Mouse (Mus musculus) CH12F3 (cell line): ENCODE results near the gene Gm10118.

Source experiments
- in situ Hi-C: fragments of 300-500 bp; cut with MboI; formaldehyde crosslinking; loops from 2 replicates; pipeline ENCODE4 v1.14.3; 2020; ENCODE audit warnings: low sequenced_read_pairs

Gene Gm10118

DNA sequence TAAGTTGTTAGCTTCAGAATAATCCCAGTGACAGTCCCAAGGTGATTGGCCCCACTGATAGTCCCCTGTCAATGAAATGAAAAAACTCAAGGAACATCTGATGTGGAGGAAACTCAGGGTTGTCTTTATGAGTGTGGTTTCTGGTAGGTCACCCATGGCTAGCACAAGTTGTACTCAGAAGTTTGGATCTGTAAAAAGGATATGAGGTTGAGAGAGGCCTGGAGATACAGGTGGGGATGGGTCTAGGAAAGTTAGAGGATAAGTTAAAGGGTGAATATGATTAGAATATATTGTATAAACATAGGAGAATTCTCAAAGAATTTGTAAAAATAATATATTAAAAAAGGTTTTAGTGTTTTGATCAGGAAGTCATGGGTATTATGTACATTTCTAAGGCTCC, at the start of gene Gm10118:
Gene Gm10118, minus strand, starts transcription at position 101 of the 400 bp plus-strand sequence.
- in situ Hi-C loops, result no loop called here

DNA sequence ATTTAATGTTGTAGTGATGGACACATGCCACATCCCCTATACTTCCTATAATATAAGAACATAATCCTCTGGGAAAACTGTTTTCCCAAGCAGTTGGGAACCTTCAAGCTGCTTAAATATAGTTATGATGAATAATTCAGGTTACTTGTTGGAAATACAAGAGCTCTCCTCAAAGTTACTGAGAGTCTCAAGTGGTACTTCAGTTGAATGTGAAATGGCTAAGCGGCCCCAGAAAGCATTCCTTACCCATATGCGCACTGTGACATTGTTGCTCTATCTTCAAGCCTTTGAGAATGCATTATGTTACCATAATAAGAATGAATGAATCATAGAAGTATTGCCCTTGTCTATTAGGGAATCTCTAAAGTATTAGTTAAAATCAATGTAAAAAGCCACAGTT, 45.1 kb upstream of the Gm10118 start:
- in situ Hi-C loops, result no loop called here

DNA sequence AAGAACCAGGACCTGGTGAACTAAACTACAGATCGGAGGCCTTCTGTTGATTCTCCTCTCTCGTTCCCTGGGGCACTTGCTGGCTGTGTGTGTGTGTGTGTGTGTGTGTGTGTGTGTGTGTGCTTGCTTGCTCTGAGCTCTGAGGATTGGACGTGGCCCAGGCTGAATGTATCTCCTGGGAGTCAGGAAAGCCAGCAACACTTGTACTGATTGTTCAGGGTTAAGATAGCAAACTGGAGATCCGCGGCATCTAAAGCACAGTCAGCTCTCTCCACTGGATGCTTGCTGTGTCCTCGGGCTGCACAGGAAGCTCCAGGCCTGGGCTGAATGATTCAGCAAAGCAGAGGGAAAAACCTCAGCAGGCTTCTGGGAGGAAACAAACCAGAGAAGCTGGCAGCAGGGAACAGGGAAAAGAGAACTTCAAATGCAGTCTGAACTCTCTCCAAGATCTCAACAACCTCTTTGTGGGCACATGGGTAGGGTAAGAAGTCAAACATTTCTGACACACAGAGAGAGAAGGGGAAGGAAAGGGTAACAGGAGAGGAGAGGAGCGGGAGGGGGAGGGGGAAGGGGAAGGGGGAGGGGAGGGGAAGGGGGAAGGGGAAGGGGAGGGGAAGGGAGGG, 27.2 kb upstream of the Gm10118 start:
- in situ Hi-C loops, result no loop called here

DNA sequence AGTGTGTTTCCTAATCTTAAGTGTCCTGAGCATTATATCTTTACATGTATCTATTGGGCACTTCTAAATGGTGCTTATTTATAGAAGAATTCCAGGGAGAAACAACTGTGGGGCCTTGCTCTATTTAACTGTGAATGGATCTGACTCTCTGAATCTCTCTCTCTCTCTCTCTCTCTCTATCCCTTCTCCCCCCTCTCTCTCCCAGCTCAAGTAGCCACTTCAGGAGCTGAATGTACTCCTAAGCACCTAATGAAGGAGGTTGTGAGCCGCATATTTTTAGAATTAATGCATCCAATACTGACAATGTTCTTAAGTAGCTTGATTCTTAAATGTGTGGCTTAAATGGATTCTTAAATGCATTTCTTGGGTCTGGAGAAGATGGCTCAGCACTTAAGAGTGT, 24.2 kb upstream of the Gm10118 start:
- in situ Hi-C loops, result no loop called here

DNA sequence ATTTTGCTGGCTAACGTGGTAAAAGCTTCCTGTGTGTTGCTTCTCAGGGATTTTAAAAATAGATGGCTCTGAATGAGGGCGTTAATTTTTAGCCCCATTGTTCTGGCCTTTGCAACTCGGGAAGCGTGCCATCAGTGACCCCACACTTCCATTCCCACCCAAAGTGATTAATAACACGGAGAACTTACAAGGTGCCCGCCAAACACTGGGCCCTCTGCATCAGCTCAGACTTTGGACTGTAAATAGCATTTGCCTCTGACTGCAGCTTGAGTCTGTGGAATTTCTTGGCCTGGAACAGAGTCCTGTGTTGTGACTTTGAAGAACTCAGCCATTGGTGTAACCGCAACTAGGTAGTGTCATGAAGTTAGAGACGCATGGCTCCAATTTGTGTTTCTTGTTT, 23.6 kb upstream of the Gm10118 start:
- in situ Hi-C loops, result no loop called here

DNA sequence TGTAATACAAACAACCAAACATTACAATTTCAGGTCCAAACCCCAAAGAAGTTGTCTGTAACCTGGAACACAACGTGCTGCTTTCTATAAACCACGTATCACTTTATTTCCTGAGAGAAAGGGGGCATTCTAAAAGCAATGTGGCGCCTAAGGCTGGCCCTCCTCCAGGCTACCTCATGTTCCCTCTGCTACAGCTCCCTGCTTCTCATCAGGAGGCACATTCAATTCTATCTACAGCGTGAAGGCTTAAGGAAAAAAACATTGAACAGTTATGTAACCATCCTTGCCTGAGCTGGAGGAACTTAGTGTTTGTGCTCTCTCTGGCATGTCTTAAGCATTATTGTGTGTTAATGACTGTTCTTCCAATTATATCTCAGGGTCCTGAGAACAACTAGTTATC, 20.0 kb upstream of the Gm10118 start:
- in situ Hi-C loops, result no loop called here

DNA sequence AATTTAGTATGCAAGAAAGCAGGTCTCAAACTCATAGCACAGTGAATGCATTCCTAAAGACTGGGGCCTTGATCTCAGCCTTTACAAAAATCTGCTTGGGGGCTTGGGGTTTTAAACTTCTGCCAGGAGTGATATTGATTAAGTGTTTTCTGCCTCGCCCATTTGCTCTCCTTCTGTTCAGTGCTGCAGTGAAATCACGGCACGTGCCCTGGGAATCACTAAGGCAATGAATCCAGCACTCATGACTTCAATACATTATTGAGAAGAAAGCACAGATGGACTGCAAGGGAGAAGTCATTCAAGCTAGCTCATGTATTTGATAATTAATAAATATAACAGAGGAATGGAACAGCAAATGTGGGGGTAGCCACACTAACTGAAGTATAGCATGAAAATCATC, 18.3 kb upstream of the Gm10118 start:
- in situ Hi-C loops, result no loop called here

DNA sequence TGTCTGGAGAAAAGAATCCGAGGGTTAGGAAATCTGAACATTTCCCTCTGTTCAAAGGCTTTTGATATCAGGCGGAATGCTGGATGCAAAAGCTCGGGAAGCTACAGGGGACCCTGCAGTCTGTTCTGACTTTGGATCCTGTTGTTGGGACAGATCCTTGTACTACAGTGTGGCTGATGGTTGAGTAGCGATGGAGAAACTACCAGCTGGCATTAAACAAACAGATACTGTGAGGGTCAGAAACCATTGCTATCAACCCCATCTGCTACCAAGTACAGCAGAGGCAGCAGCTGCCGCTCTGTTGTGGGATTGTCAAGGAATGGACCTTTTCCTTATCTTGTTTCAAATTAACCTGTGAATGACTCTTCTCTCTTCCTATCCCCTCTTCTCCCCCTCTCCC, 6.7 kb upstream of the Gm10118 start:
- in situ Hi-C loops, result no loop called here

DNA sequence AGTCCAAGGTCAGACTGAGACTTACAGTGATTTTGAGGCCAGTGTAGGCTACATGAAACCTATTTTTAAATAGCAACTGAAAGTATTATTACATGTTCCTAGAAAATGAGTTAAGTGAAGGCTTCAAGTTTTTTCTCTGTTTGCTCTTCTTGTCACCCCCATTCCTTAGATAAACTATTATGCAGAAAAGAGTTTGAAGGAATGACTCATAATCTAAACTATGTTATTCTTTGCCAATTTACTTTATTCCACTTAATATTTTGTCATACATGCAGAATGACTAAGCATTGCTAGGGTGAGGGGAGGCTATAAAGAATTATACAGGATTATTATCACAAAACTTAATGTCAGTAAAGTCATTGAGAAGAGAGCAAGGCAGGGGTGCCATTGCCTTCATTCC, 18.4 kb downstream of the Gm10118 start:
- in situ Hi-C loops, result no loop called here

DNA sequence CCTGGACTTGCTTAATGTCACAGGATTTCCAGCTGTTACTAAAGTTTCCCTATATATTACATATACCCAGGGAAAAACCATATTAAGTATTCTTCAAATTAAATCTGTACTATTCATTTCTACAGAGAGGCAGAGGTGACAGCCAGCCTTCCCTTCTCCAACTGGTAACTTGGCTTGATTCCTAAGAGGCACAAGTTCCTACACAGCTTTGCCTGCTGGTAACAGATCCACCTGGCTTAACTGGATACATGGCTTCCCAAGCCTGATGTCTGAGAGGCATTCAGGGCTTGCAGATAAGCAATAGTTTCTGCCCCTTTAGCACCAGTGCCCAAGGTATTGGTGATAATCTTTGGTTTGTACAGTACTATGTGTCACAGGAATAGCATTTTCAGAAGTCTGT, 27.3 kb downstream of the Gm10118 start:
- in situ Hi-C loops, result no loop called here

DNA sequence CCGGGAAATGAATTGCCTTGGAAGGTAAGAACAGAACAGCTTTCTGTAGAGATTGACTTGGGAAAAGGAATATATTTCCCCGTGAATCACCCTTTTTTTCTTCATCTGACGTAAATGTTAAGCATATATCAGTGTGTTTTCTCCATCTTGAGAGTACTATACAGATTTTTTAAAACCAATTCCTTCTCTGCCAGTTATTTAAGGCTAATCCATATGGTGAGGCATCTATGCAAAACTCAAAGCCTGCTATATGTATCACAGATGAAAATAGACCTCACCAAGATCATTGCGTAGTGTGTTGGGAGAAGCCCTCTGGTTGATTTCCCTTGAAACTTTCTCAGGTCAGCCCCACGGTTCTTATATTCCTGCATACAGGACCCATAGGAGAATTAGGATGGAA, 32.6 kb downstream of the Gm10118 start:
- in situ Hi-C loops, result no loop called here

DNA sequence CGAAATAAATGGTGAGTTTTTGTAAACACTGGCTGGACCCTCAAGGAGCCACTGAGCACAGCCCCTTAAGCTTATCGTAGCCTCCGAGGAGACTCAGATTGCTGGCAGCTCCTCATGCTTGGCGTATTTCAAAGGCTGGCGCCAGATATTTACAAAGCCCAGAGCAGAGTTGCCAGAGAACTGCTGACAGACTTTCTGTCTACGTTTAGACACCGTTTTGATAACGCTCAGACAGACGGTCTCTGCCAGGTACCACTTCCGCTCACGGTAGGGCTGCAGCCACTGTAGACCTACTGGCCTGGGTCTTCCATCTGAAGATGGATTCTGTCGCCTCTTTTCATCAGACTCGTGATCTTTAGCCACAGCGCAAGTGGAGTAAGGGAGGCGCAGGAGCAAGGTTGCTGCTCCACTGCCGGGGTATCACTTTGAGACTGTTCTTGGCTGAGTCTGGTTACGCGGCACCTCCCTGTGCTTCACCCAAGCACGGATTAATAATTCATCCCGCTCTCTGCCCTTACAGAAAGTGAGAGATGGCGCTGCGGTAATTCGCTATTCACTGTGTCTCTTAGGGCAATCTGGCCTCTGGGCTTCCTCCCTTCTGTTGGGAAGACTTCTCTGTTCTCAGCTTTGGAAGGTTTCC, 40.7 kb downstream of the Gm10118 start:
- in situ Hi-C loops, result no loop called here

DNA sequence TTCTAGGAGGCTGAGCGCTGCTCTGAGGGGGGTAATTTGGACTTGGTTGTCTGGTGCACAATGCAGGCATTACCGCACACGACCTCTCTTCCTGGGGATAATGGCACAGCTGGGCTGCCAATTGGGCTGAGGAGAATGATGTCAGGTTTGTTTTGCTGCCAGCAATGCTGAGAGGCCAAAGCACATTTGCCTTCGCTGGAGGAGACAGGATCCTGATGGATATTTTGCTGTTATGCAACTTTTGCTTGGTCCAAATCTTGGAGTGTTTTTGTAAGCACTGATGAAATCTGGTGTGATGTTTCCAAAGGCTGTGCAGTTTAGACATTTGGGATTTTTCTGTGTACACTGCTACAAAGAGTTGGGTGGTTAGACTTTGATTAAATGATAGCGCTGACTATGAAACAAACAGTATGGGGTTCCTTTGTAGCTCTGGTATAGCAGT, 46.8 kb downstream of the Gm10118 start:
- in situ Hi-C loops, result no loop called here
